Mouse (Mus musculus) liver, adult 2 months (tissue): ENCODE results near the gene Smc1a.
A peak's percentile ranks its signal among the peaks of the same experiment; 100 is the strongest.

Source experiments
- CTCF ChIP-seq: fragments of 200-500 bp; IDR thresholded peaks from 2 replicates; pipeline ENCODE4 v1.5.1; 2011; ENCODE audit warnings: low read depth, low read length, control low read depth
- POLR2A ChIP-seq: fragments of 200-500 bp; IDR thresholded peaks from 2 replicates; pipeline ENCODE4 v1.6.1; 2011; ENCODE audit warnings: low read length, control low read depth; ENCODE audit not compliant: insufficient read depth; ENCODE audit errors: extremely low read depth

DNA sequence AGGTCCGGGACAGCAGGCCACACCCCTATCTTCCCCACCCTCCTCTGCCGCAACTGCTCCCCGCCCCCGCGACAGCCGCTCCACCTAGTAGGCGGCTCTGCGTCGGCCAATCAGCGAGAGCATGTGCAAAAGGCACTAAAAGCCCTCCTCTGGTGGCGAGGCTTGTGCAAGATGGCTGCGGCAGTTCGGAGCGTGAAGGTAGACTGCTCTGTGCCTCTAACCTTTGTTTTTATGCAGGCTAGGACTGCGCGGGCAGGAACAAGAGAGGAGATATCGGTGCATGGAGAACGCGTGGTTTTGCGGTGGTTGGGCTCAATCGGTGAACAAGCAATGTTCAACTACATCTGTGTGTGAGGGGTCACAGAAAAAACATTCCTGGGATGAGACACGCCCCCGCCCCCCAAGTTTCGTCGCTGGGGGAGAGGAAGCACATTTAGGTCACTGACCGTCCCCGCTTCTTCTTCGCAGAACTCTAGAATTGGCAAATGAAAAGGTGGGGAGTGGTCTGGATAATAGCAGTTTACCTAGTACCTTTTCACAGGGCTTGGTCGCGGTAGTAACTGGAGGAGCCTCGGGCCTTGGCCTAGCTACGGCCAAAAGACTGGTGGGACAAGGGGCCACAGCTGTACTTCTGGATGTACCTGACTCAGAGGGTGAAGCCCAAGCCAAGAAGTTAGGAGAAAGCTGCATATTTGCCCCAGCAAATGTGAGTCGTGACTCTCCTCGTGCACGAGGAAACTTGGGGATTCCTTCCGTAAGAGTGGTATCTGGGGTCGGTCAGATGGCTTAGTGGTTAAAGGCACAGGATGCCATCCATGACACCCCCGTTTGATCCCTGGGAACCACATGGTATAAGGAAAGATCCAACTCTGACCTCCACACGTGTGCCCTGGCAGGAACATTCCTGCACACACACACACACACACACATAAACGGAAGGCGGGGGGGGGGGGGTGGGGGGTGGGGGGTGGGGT is 14.2 kb upstream of the Smc1a start, which contains the start of gene Hsd17b10:
- TF ChIP-seq CTCF, result no peak
- TF ChIP-seq POLR2A, result peak; percentile 87; the same call in 1 of the 2 replicates
